Mouse (Mus musculus) CD8-positive naive resting alpha-beta T cell, adult 2 months (primary cell): ENCODE measurements around the gene Tomm34.
A peak's percentile ranks its signal among the peaks of the same experiment; 100 is the strongest.
"Not testable (repeated sequence)": the region's sequence is repeated elsewhere in the genome, so short reads cannot be mapped to it uniquely, and the experiment has no call there.

ENCODE experiments used
- DNase-seq, 2 experiments: peaks; one replicate each; pipeline ENCODE4 v3.0.0; 2022; ENCODE audit warnings: low read depth in 2 of 2, low spot score in 2 of 2

The Tomm34 gene

GRCm38 (mm10) chr2:164076874-164077425, 6.0 kb upstream of the Tomm34 start:
- no peak for DNase-seq

- peak; percentile 30 to 52 for DNase-seq
These were observed 4.1 kb upstream of the Tomm34 start for GRCm38 (mm10) chr2:164075088-164075487.

GRCm38 (mm10) chr2:164073918-164074578, 3.1 kb upstream of the Tomm34 start:
- peak; percentile 99 for DNase-seq

GRCm38 (mm10) chr2:164073120-164073519, 2.2 kb upstream of the Tomm34 start:
- no peak for DNase-seq

GRCm38 (mm10) chr2:164072109-164072508, 1.1 kb upstream of the Tomm34 start:
- DNase-seq = no peak

GRCm38 (mm10) chr2:164071437-164071820, 460 bp upstream of the Tomm34 start:
- not testable (repeated sequence) for DNase-seq

GRCm38 (mm10) chr2:164070142-164070764, 716 bp downstream of the Tomm34 start, which contains the start of gene Stk4:
Stk4 (plus strand) TSS chr2:164070322.
- DNase-seq = peak in 1 of 2 experiments; percentile 35

- DNase-seq = no peak
These were observed 11.2 kb downstream of the Tomm34 start for GRCm38 (mm10) chr2:164059634-164060235.

GRCm38 (mm10) chr2:164054671-164055070, 16.3 kb downstream of the Tomm34 start:
- DNase-seq = no peak

- no peak for DNase-seq
These were observed 17.2 kb downstream of the Tomm34 start for GRCm38 (mm10) chr2:164053767-164054166.

GRCm38 (mm10) chr2:164047197-164047690, 23.7 kb downstream of the Tomm34 start:
- peak; percentile 13 to 50 for DNase-seq

GRCm38 (mm10) chr2:164041523-164041922, 29.4 kb downstream of the Tomm34 start:
- DNase-seq = no peak

- DNase-seq = no peak
These were observed 30.0 kb downstream of the Tomm34 start for GRCm38 (mm10) chr2:164040949-164041348.

- DNase-seq = no peak
These were observed 32.5 kb downstream of the Tomm34 start for GRCm38 (mm10) chr2:164038407-164039028.

GRCm38 (mm10) chr2:164036520-164037019, 34.4 kb downstream of the Tomm34 start:
- DNase-seq = no peak

GRCm38 (mm10) chr2:164032973-164033372, 38.0 kb downstream of the Tomm34 start:
- DNase-seq = no peak

GRCm38 (mm10) chr2:164031147-164031546, 39.8 kb downstream of the Tomm34 start:
- DNase-seq = no peak

- DNase-seq = no peak
These were observed 45.8 kb downstream of the Tomm34 start, which contains the start of gene Pabpc1l for GRCm38 (mm10) chr2:164025150-164025549. Pabpc1l (plus strand) TSS chr2:164025450.

GRCm38 (mm10) chr2:164022104-164022503, 48.9 kb downstream of the Tomm34 start:
- no peak for DNase-seq

- DNase-seq = no peak
These were observed 51.0 kb downstream of the Tomm34 start for GRCm38 (mm10) chr2:164019943-164020342.

- DNase-seq = no peak
These were observed 52.1 kb downstream of the Tomm34 start for GRCm38 (mm10) chr2:164018910-164019309.
